Mouse (Mus musculus) gastrocnemius, postnatal 4 days (tissue): Measurements from ENCODE around the gene Stk11. TPM values are rescaled to one million over a fixed set of nuclear protein-coding genes. Genes with fewer than 3 reads are reported as not detected.

Experiments used
- DNase-seq, 2 experiments: peaks; one replicate each; pipeline ENCODE4 v3.0.0; 2021 to 2022; ENCODE audit warnings: low spot score in 2 of 2, mixed read lengths in 2 of 2
- total RNA-seq, 2 experiments: library from RNA; stranded (reverse); gene quantifications; 2 replicates each; pipeline ENCODE4 v1.2.3; 2021

The Stk11 gene
- total RNA-seq, 2 experiments from 2014 or later: 116 to 125 TPM

GRCm38 (mm10) chr10:80094085-80094484 is 21.5 kb upstream of the Stk11 start:
- no peak for DNase-seq

- no peak for DNase-seq
Observed at GRCm38 (mm10) chr10:80094684-80095083, 20.9 kb upstream of the Stk11 start.

- no peak for DNase-seq
Observed at GRCm38 (mm10) chr10:80095547-80095946, 20.1 kb upstream of the Stk11 start.

GRCm38 (mm10) chr10:80097275-80097674 is 18.3 kb upstream of the Stk11 start:
- DNase-seq: no peak

- no peak for DNase-seq
Observed at GRCm38 (mm10) chr10:80098630-80099029, 17.0 kb upstream of the Stk11 start.

- DNase-seq: no peak
Observed at GRCm38 (mm10) chr10:80100982-80101381, 14.6 kb upstream of the Stk11 start.

GRCm38 (mm10) chr10:80102216-80102915 is 13.2 kb upstream of the Stk11 start:
- peak; percentile 79 to 90 for DNase-seq

- no peak for DNase-seq
Observed at GRCm38 (mm10) chr10:80103032-80103431, 12.6 kb upstream of the Stk11 start.

- no peak for DNase-seq
Observed at GRCm38 (mm10) chr10:80104181-80104580, 11.4 kb upstream of the Stk11 start.

- no peak for DNase-seq
Observed at GRCm38 (mm10) chr10:80105460-80105859, 10.1 kb upstream of the Stk11 start, which contains the start of gene Sbno2. TSS of gene Sbno2 (minus strand) at chr10:80105571.

GRCm38 (mm10) chr10:80105926-80106325 is 9.7 kb upstream of the Stk11 start:
- no peak for DNase-seq

GRCm38 (mm10) chr10:80107678-80108077 is 7.9 kb upstream of the Stk11 start:
- DNase-seq: no peak

GRCm38 (mm10) chr10:80114341-80115284 is 990 bp upstream of the Stk11 start:
- DNase-seq: peak; percentile 84 to 92

GRCm38 (mm10) chr10:80115944-80116335 is 337 bp downstream of the Stk11 start:
- no peak for DNase-seq

- DNase-seq: peak in 1 of 2 experiments; percentile 41
Observed at GRCm38 (mm10) chr10:80116563-80116926, 942 bp downstream of the Stk11 start.

GRCm38 (mm10) chr10:80116927-80117691 is 1.5 kb downstream of the Stk11 start:
- peak in 1 of 2 experiments; percentile 56 for DNase-seq

- DNase-seq: no peak
Observed at GRCm38 (mm10) chr10:80117736-80118135, 2.1 kb downstream of the Stk11 start.

- DNase-seq: no peak
Observed at GRCm38 (mm10) chr10:80118552-80118951, 2.9 kb downstream of the Stk11 start.

GRCm38 (mm10) chr10:80120146-80120545 is 4.5 kb downstream of the Stk11 start:
- peak in 1 of 2 experiments; percentile 46 for DNase-seq

- no peak for DNase-seq
Observed at GRCm38 (mm10) chr10:80121639-80122038, 6.0 kb downstream of the Stk11 start.

GRCm38 (mm10) chr10:80123932-80124562 is 8.4 kb downstream of the Stk11 start:
- no peak for DNase-seq
